In the genomic region with DNA sequence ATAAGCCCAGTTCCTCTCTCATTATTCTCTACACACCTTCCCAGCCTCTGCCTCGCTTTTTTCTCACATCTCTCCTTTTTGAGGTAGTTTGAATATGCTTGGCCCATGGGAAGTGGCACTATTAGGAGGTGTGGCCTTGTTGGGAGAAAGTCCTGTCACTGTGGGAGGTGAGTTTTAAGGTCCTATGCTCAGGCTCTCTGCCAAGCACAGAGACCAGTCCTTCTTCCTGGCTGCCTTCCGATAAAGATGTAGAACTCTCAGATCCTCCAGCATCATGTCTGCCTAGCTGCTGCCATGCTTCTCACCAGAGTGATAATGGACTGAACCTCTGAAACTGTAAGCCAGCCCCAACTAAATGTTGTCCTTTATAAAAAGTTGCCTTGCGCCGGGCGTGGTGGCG, we compare ENCODE assay signal across 24 mouse cellular contexts. TPM values are rescaled to one million over a fixed set of nuclear protein-coding genes. Genes with fewer than 3 reads are reported as not detected.
"Had no signal": no experiment of that assay in that cellular context is flagged by ENCODE, and none has a peak within 500 bp of the region (broad histone marks: within the 10 kb centered on the region; RNA-seq: fewer than 3 reads in every experiment).

No protein-coding gene starts in this region.

- H3K9ac ChIP-seq: intestine, embryonic 15.5 days; liver, embryonic 12.5 days; liver, embryonic 15.5 days; lung, embryonic 15.5 days; neural tube, embryonic 13.5 days had no signal

- H3K9me3 ChIP-seq: intestine, embryonic 15.5 days; liver, embryonic 12.5 days; liver, embryonic 15.5 days; lung, embryonic 15.5 days; megakaryocyte, embryonic 14.5 days; neural tube, embryonic 13.5 days had no signal

- DNase-seq: layer of hippocampus, postnatal 36 days; lung, adult 18-20 months; lung, postnatal 10 days; lung, postnatal 36 days; midbrain, embryonic 14.5 days; retina, postnatal 1 day; right cerebral cortex, postnatal 25 days; spleen, adult 18-20 months; thymus, adult 18-20 months; thymus, postnatal 36 days had no signal

- H3K4me1 ChIP-seq: intestine, embryonic 15.5 days; lung, embryonic 15.5 days; midbrain, embryonic 10.5 days; neural tube, embryonic 13.5 days had no signal

- H3K27ac ChIP-seq: intestine, embryonic 15.5 days; kidney, postnatal 0 days; left cerebral cortex, adult 2 months; liver, embryonic 12.5 days; liver, embryonic 15.5 days; lung, embryonic 15.5 days; midbrain, embryonic 10.5 days; neural tube, embryonic 13.5 days had no signal

- H3K36me3 ChIP-seq: liver, embryonic 15.5 days had no signal

- H3K4me3 ChIP-seq: intestine, embryonic 15.5 days; left cerebral cortex, adult 2 months; liver, embryonic 12.5 days; liver, embryonic 15.5 days; lung, embryonic 15.5 days; megakaryocyte, embryonic 14.5 days; midbrain, embryonic 10.5 days; neural tube, embryonic 13.5 days had no signal

- ATAC-seq: hindbrain, embryonic 16.5 days; intestine, embryonic 15.5 days; liver, embryonic 12.5 days had no signal

- H3K27me3 ChIP-seq: intestine, embryonic 15.5 days; liver, embryonic 12.5 days; liver, embryonic 15.5 days; lung, embryonic 15.5 days; megakaryocyte, embryonic 14.5 days; neural tube, embryonic 13.5 days had no signal

- H3K4me2 ChIP-seq: intestine, embryonic 15.5 days; liver, embryonic 12.5 days; liver, embryonic 15.5 days; lung, embryonic 15.5 days; neural tube, embryonic 13.5 days had no signal

RNA-seq across cellular contexts. Expression of gene 1700125H20Rik, which starts 52.4 kb away (rescaled TPM):
- total RNA-seq: layer of hippocampus, postnatal 36 days; left cerebral cortex, adult 2 months; left cerebral cortex, postnatal 36 days; neutrophil, adult 5-6 weeks had no signal
- polyA plus RNA-seq: intestine, embryonic 15.5 days; liver, embryonic 12.5 days; liver, embryonic 15.5 days; stomach, embryonic 16.5 days; urinary bladder, adult 2 months had no signal
